Mouse (Mus musculus) thymus, postnatal 10 days (tissue): Measurements from ENCODE around the gene Pabpc4.

Source experiments
- DNase-seq, 2 experiments: peaks; one replicate each; pipeline ENCODE4 v3.0.0; 2021; ENCODE audit warnings: low spot score in 2 of 2

Pabpc4 gene

DNA sequence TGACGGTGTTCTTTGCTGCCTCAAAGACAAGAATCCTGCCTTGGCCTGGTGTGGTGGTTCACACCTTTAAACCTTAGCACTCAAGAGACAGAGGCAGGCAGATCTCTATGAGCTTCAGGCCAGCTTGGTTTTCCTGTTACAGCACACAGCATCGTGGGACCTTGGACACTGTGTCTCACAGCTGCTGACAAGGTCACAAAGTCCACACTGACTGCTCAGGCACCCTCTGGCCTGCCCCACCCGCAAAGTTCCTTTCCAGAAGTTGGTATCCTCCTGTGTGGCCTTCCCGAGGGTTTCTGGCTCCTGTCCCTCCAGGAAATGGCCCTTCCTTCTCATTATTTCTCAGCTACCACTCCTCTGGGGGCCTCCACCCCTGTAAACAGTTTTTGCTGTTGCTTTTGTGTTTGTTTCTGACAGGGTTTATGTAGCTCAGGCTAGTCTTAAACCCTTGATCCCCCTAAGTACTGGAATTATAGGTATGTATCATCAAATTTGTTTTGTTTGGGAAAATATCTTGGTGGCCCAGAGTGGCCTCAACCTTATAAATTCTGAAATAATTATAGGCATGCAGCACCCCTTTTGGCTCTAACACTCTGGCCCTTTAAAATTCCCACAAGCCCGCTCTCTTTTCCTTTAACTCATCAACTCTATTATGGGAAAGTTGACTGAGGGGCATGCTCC, at the start of gene Pabpc4:
Pabpc4 (plus strand) TSS at position 631 of the 681 bp plus-strand sequence.
- no peak for DNase-seq

DNA sequence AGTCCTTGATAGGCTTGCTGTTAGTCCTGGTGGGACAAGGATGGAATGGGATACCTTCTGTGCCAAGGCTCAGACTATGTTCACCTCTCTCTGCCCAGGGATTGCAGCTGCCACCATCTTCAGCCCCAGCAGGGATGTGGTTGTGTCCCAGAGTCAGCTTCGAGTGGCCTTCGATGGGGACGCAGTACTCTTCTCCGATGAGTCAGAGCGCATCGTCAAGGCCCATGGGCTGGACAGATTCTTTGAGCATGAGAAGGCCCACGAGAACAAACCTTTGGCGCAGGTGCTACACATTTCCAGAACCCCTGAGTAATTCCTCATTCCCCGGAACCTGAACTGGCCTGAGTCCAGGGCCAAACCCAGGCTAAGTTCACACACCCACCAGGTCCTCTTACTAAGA, 48.2 kb upstream of the Pabpc4 start:
- DNase-seq: no peak

DNA sequence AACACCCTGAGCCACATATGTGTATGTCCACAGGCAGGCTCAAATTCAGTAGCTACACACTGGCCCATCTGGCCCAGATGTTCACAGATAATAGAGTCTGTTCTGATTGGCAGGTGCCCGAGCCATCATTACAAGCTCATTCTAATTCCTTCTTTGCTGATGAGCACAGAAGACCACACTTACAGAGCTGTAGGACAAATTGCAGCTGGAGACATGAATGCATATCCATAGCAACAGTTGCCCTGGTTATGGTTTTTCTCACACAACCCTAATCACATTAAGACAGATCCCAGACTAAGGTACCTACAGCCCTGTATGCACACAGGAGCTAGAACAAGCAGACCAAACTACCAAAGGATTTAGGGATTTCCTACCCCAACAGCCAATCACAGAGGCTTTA, 46.8 kb upstream of the Pabpc4 start:
- no peak for DNase-seq

DNA sequence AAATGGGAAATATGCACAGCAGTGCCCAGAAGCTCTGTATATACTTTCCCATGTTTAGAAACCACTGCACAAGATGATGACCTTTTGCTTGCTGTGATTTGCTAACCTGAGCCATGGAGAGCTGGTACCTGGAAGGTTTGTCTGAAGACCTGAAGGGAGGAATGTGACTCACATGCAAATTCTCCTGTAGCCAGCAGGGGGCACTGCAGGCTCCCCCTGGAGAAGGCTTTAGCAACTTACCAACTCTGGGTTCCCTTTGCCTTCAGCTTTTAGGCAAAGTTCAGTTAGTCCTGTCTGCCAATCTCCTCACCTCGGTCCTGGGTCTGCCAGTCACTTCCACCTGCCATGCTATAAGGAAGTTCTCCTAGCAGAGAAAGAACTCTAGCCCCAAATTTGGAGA, 45.4 kb upstream of the Pabpc4 start:
- DNase-seq: peak in 1 of 2 experiments; percentile 39

DNA sequence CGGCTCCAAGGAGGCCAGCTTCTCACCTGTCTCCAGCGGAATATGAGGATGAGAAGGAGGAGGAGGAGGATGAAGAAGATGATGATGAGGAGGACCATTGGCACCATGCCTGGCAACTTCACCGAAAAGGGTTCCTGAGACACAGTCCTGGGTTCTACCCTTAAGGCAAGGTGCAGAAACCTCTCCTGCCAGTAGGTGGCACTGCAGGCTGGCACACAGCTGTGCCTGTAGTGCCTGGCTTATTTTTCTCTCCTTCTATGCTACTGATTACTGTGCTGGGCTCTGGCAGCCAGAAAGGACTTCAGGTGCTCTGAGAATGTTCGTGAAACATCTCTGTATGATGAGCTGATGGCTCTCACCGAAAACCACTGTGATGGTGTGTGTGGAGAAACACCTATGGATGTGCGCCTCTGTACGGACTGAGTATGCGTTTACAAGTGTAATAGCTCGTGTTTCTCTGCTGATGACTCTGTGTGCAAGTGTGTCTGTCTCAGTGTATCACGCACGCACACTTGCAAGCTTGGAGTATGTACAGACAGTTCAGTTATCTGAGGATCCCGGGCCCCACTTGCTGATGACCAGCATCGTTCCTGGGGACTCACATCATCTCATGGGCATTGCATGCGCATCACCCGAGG, 42.3 kb upstream of the Pabpc4 start:
- DNase-seq: peak; percentile 35 to 72

DNA sequence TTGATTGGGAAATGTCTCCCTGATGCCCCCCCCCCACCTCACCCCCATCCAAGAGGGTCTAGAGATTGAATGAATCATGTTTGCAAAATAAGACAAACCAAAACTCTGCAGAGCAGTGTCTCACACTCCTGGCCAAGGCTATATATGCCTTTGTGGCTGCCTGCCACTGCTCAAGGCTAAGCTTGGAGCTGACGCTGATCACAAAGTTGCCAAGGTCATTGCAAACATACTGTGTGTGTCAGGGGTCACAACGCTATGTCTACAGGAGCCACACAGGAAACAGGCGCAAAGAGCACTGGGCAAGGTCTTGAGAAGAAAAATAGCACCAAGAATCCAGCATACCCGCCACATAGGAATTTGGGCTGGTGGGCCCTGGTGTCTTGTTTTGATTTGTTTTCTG, 41.5 kb upstream of the Pabpc4 start:
- DNase-seq: no peak

DNA sequence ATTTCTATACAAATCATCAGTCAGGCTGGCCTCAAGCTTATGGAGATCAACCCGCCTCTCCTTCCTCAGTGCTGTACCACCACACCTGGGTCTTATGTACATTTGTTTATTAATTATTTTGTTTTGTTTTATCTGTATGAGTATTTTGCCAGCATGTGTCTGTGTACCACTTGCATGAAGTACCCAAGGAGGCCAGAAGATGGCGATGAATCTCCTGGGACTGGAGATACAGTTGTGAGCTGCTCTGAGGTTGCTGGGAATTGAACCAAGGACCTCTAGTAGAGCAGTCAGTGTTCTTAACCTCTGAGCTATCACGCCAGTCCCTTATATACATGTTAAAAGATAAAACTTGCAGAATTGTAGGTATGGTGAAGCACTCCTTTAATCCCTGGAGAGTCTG, 38.8 kb upstream of the Pabpc4 start:
- DNase-seq: peak in 1 of 2 experiments; percentile 33

DNA sequence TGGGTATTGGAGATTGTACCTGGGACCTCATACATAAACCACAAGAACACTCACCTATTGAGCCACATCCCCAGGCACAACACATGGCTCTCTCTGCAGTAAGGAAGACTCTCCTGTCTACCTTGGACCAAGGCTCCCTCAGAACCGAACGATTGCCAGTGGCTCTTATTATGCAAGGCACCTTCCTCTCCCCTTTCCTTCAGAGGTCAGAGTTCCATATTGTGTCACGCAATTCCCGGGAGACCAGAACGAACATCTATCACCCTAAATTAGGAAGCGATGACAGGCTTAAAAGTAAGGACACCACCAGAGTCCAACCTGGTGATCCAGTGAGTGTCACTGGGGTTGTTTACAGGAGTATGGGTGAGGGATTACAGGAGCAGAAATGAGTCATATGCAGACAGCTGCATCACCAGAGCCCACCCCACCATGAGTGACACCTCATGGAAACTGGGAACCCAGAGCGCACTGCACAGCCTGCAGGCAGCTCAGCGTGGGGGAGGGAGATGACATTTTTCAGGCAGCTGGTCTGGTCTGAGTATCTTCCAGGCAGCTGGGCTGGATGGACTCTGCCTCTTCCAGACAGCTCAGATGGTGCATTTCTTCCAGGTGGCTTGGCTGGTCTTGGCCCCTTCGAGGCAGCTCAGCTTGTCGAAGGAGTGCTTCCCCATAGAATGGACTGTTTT, 36.3 kb upstream of the Pabpc4 start:
- DNase-seq: no peak

DNA sequence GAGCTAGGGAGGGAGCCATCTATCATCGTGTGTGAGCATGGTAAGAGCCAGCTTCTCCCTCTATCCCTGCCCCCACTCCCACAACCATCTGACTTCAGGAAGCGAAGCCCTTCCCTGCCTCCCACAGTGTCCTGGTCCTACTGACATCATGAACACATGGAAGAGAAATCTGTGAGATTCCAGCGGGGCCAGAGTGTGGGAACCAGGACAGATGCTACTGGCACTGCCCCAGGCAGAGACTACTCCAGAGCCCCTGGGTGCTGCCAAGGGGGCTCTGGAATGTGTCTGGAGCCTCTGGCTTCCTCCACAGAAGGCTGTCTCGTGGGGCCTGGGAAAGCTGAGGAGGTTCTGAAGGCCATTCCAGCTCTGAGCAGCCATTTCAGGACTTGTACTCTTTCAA, 34.4 kb upstream of the Pabpc4 start:
- DNase-seq: no peak

DNA sequence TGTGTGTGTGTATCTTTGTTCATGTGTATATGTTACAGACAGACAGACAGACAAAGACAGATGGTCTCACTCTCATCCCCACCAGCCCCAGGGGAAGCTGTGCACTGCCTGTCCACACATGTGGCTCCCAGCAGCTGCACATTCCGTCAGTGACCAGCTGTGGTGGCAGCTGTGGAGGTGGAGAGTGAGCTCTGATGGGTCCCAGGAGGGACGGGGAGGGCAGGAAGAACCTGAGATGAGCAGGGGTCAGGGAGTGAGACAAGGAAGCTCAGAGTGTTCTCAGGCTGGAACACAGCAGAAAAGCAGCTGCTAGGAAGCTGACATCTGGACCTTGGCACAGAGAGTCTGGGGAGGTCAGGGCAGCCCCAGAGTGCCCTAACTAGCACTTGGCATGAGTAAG, 33.9 kb upstream of the Pabpc4 start:
- DNase-seq: no peak

DNA sequence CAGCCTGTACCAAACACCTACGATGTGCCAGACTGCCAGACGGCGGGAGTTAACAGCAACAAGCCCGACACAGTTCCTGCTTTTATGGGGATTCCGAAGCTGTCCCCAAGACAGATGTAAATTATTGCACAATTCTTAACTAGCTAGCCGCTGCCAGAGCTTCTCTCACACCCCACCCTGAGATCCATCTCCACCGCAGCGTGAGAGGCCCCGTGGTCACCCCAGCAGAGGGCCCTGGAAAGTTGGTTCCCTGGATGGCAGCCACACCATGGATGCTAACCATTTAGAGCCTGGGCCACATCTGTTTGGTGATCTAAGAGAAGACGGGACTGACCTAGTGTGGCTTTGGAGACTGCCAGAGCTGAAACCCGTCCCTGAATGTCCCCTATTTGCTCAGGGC, 33.0 kb upstream of the Pabpc4 start:
- DNase-seq: no peak

DNA sequence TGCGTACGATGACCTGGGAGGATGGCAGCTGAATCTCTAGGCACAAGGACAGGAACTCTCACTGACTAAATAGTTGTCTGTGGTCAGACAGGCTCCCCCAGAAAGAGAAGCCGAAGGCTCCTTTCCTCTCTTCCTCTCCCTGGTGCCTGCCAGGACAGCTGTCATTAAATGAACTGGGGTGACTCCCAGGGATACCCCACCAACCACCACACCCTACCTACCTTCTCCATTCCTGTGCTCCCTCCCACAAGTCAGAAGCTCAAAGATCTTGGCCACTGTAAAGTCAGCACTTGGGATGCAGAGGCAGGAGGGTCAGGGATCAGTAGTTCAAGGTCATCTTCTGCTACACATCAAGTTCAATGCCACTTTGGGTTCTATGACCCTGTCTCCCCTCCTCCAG, 29.3 kb upstream of the Pabpc4 start:
- no peak for DNase-seq

DNA sequence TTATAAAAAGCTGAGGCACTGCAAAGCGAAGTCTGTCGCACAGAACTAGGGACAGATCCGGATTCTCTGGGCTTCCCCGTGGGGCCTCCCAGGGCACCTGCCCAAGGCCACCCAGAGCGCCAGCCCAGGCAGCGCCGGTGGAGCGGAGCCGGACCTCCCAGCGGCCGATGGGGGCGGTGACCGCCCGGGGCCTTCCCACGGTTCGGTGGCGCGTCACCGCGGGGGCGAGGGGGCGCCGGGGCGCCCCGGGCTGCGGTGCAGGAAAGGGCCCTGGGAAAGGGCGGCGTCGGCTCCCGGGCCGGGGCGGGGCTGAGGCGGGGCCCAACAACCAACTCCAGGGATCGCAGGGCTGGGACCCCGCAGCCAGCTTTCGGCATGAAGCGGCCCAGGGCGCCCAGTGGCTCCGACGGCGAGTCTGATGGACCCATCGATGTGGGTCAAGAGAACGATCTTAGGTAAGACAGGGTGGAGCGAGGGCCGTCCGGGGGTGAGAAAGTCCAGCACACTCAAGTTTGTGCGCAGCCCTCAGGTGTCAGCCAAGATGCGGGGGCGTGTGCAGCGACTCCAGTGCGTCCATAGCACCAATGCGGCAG, 28.6 kb upstream of the Pabpc4 start, which contains the start of gene Heyl:
Heyl (plus strand) TSS at position 65 of the 593 bp plus-strand sequence.
- peak in 1 of 2 experiments; percentile 14 for DNase-seq

DNA sequence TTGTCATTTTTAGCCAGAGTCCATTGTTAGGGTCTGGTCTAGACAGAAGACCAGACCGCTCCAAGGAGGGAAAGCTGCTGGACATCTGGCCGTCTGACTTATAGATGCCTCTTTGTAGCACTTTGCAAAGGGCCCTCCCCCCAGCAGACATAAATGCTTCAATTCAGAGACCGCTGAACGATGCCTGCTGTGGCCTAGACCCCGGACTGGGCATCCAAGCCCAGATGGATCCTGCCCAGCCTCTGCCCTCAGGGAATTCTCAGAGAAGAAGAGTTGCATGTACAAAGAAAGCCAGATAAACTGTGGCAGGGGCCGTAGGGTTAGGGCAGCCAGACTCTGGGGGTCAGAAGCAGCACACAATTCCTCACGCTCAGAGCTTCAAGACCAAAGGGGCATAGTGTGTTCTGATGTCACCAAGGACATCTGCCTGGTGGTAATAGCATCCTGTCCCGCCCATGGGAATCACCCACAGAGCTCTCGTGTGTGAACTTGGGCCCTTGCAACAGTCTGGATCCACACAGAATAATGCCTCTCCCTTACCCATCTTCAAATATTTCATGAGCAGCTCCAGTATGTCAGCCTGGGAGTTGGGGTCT, 26.2 kb upstream of the Pabpc4 start:
- DNase-seq: no peak

DNA sequence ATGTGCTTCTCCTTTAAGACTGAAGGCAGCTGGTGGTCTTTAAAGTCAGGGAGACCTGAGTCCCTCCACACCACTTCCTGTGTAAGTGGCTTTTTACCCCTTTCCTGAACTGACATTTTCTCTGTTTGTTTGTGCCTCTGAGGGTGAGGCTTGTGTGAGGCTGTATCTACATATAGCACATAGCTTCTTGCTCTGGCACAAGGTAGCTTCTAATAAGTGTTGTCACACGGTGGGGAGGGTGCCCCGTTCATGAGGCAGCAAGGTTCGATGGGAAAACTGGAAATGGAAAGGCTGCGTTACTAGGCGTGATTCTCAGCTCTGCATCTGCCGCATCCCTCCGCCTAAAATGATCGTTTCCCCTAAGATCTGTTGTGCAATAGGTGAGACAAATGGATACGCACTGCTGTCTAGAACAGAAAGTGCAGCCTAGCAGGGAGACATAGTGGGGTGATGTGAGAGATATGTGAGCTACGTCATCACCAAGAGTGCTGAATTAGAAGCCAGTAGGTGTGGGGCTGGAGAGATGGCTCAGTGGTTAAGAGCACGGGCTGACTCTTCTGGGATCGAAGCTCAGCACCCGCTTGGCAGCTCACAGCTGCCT, 25.6 kb upstream of the Pabpc4 start:
- DNase-seq: no peak

DNA sequence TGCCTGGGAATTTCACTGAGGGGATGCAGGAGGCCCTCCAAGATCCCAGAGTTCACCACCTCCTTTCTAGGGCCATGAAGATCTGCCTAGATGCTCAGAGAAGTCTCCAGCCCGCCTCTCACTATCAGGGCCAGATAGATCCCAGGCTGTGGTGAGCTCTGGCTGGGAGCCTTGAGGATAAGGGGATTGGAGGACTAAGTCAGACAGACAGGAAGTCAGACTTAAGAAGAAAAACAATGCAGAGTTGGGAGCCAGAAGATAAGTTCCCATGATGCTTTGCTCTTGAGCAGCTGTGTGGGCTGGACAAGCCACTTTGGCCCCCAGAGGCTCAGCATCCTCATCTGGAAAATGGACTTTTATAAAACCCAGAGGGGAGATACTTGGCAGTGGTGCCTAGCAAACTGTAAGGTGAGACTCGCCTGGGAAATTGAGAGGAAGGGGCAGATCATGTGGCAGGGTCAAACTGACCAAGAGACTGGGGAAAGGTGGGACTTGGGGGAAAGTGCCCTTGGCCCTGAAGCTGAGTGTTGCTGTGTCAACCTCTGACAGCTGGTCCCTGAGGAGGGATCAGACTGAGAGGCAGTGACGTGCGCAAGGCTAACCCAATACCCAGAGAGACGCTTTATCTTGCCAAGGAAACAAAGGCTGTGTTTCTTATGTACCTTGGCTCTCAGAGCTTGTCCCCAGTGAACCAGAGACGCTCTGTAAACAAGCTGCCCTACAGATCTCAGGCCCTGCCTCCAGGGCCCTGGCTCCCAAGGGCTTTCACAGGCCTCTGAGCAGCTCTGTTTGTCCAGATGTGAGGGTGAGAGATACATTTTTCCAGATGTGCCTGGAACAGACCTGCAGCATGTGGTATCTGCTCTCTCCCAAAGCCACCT, 24.5 kb upstream of the Pabpc4 start:
- DNase-seq: no peak

DNA sequence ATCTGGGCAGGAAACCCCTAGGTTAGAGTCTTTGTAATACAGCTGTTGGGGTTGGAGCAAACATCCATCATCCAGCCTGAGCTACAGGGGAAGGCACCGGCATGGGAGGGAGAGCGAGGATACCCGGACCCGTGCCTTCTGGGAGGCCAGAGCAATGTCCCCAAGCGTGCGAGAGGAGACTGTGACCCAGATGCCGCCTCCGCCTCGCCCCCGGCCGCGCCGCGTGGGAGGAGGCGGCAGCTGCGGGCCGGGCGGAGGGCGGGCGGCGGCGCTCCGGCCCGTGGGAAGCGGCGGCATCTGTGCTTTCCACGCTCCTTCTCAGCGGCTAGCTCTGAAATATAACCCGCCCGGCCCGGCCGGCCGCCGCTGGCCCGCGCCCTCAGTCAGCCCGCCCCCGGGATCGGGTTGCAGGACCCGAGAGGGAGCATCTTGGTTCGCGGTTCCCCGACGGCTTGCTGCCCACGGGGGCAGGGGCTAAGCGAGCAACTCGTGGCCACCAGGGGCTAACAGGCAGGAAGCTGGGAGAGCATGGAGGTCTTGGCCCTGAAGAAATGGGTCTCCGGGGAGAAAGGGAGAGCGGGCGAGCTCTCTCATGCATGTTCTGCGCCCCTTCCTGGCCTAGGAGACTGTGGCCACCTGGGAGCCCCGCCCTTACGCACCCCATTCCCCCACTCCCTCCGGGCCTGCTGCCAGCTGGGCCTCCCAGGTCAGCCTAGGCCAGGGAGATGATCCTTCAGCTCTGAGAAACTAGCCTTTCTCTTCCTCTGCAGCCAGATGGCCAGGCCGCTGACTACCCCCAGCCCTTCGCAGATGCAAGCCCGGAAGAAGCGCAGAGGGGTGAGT, 22.6 kb upstream of the Pabpc4 start:
- DNase-seq: peak in 1 of 2 experiments; percentile 18

DNA sequence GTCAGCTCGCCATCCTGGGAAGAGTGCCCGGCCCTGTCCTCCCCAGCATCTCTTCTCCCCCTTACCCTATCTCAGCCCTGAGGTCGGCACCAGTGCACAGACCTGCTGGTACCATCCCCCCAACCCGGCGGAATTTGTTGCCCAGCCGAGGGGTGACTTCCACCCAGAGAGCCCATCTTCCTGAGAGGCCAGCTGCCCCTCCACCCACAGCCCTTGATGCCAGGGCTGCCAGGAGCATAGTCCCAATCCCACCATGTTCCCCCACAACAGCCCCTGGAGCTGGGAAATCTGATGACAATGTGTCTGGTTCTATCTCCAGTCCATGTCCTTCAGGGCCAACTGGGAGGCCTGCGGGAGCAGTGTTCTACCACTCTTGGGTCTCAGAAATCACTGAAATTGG, 15.9 kb upstream of the Pabpc4 start:
- DNase-seq: no peak

DNA sequence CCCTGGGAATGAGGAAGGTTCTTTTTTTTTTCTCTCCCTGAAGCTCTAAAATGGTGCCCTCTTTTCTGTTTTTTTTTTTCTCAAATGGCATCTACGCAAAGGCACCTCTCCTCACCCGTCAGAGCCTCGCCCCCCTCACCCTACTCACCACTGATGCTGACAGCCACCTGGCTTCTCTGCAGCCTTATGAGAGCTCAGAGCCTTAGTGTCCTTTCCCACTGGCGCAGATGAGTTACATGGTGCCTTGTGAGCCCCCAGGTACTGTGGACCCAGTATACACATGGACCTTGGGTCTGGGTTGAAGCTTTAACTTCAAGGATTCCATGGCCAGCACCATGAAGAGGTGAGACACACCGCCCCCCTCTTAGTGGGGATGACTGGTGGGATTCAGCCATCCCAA, 15.5 kb upstream of the Pabpc4 start:
- DNase-seq: no peak
